Mouse (Mus musculus) spleen, postnatal 4 days (tissue): ENCODE data around the gene Endod1.

Experiments
- DNase-seq, 2 experiments: peaks; one replicate each; pipeline ENCODE4 v3.0.0; 2022; ENCODE audit warnings: low spot score in 2 of 2

Endod1 gene

DNA sequence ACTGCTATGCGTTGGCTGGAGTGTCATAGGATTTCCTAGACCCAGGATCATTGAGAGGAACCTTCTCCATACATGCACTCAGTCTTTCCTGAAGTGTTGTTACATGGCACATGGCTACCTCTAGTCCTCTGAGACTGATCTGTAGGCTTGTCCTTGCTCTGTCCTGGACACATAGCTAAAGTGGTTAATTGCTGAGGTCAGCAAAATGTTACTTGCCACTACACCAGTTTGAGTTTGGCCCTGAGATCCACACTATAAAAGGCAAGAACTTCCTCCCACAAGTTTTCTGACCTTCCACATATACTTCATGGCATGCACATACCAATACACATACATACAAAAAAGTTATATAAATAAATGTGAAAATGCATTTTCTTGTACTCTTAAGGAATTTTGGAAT is 64.7 kb downstream of the Endod1 start:
- no peak for DNase-seq

DNA sequence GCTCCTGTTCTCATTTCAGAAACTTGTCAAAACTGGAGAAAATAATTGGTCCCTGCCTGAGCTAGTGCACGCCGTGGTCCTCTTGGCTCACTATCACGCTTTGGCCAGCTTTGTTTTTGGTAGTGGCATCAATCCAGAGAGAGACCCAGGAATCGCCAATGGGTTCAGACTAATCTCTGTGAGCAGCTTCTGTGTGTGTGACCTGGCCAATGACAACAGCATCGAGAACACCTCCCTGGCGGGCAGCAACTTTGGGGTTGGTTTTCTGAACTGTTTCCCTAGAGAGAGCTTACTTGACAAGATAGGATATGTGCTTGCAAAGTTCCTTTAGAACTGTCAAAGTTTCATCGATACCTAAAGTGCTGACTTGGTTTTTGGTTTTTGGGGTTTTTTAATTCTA is 66.8 kb downstream of the Endod1 start:
- DNase-seq = no peak

DNA sequence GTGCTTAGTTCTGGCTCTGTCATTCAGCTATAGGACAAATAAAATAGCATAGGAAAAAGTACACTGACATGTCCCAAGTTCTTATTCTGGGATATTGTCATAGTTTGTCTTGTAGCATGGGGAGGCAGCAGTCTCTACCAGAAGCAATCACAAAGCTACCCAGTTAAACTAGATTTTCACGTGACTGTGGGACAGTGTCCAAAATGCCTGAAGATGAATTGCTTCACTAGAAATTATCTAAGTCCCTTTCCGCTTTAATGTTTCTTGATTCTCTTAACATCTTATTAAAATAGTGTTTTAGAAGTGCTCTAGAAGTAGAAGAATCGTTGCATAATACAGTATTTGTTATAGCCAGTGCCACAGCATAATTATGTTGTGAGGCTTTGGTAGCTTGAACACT is 67.3 kb downstream of the Endod1 start:
- DNase-seq = no peak

DNA sequence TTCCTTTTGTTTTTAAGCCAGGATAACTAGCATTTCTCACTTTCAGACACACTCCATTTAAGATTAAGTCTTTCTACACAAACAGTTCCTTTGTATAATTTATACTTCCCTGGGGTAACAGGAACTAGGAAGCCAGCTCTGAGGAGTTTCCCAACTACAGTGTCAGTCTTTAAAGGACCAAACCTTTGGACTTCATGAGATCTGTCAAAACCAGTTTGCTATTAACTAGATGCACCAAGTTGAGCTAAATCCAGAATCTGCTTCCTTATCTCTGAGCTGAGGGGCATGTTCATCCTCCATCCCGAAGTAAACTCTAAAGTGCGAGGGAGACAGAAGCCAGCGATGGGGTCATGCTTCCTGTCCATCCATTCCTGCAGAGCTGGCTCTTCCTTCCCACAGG is 74.0 kb downstream of the Endod1 start:
- DNase-seq = no peak

DNA sequence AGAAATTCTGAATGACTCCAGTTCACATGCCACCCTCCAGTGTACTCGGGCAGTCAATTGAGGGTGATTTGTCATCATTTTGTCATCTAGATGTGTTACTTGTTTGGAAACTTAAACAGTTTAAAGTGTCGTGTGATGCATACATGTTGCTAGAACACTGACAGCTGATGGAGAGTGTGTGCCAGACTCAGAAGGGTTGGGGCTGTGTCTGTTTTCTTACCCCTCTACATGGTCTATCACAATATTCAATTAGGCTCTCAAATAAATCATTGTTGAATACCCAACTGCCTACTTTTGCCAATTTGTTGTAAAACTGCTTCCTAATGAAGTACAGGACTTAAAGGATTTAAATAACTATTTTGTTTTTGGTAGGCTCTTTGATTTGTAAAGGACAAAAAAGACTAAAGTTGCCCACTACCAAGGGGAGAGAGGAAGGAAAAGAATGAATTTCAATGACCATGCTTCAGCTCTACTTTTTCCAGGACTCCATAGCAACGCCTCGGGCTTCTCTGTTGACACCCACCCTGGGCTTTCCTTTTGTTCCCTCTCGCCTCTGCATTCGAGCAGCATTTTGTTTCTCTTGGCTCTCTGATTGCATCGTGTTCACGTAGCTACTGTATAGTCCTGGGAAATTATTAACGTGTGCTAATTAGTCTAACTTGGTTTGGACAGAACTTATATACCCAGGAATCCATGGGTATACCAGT is 76.9 kb downstream of the Endod1 start:
- DNase-seq = no peak
